Mouse (Mus musculus) myocyte (in vitro differentiated cells): ENCODE results near the gene Ptpn6. TPM values are rescaled to one million over a fixed set of nuclear protein-coding genes. Genes with fewer than 3 reads are reported as not detected.

ENCODE experiments used
- H3K27me3 ChIP-seq: one replicate; pipeline ENCODE4 v1.6.1; 2011; ENCODE audit not compliant: control insufficient read depth, insufficient read depth, insufficient read length
- H3K36me3 ChIP-seq: one replicate; pipeline ENCODE4 v1.6.1; 2011; ENCODE audit not compliant: control insufficient read depth, insufficient read depth
- H3K4me2 ChIP-seq: one replicate; pipeline ENCODE4 v1.6.1; 2011; ENCODE audit warnings: low read depth, control low read depth
- H3K4me3 ChIP-seq: one replicate; pipeline ENCODE4 v1.5.1; 2011; ENCODE audit warnings: mild to moderate bottlenecking, control low read depth, moderate library complexity
- H3K79me2 ChIP-seq: one replicate; pipeline ENCODE4 v1.6.1; 2011; ENCODE audit not compliant: control insufficient read depth, insufficient read depth
- H3ac ChIP-seq: one replicate; pipeline ENCODE4 v1.6.1; 2011; ENCODE audit not compliant: control insufficient read depth, insufficient read length
- CEBPB ChIP-seq: IDR thresholded peaks from 2 replicates; pipeline ENCODE4 v1.6.1; 2011; ENCODE audit warnings: mild to moderate bottlenecking, moderate library complexity; ENCODE audit not compliant: poor library complexity, insufficient read depth, severe bottlenecking
- E2F4 ChIP-seq: IDR thresholded peaks from one replicate; pipeline ENCODE4 v1.6.1; 2011; ENCODE audit warnings: mild to moderate bottlenecking, control low read depth, moderate library complexity; ENCODE audit not compliant: insufficient read depth
- MAX ChIP-seq: IDR thresholded peaks from one replicate; pipeline ENCODE4 v1.6.1; 2011; ENCODE audit warnings: low read depth, mild to moderate bottlenecking, control low read depth
- MYOD1 ChIP-seq, 3 experiments: IDR thresholded peaks; one replicate each; pipeline ENCODE4 v1.6.1; 2011; ENCODE audit warnings: control low read depth in 2 of 3, low read depth in 2 of 3, mild to moderate bottlenecking in 2 of 3, moderate library complexity in 1 of 3; ENCODE audit not compliant: insufficient read length in 2 of 3, control insufficient read depth in 1 of 3
- MYOG ChIP-seq, 3 experiments: IDR thresholded peaks; one replicate each; pipeline ENCODE4 v1.6.1; 2011; ENCODE audit warnings: control low read depth in 2 of 3, low read depth in 2 of 3, mild to moderate bottlenecking in 2 of 3; ENCODE audit not compliant: insufficient read length in 2 of 3, control insufficient read depth in 1 of 3, insufficient read depth in 1 of 3
- POLR2A ChIP-seq: IDR thresholded peaks from one replicate; pipeline ENCODE4 v1.6.1; 2011; ENCODE audit warnings: low read depth, mild to moderate bottlenecking, control low read depth, moderate library complexity; ENCODE audit not compliant: insufficient read length
- POLR2AphosphoS2 ChIP-seq: IDR thresholded peaks from one replicate; pipeline ENCODE4 v1.6.1; 2011; ENCODE audit warnings: low read depth, control low read depth; ENCODE audit not compliant: insufficient read length
- REST ChIP-seq: IDR thresholded peaks from one replicate; pipeline ENCODE4 v1.6.1; 2011; ENCODE audit warnings: mild to moderate bottlenecking, control low read depth, moderate library complexity; ENCODE audit not compliant: insufficient read depth, insufficient read length
- SRF ChIP-seq: IDR thresholded peaks from one replicate; pipeline ENCODE4 v1.6.1; 2011; ENCODE audit warnings: low read depth; ENCODE audit not compliant: control insufficient read depth, insufficient read length
- TCF12 ChIP-seq: IDR thresholded peaks from one replicate; pipeline ENCODE4 v1.6.1; 2011; ENCODE audit warnings: mild to moderate bottlenecking, control low read depth; ENCODE audit not compliant: poor library complexity, insufficient read depth, severe bottlenecking
- TCF3 ChIP-seq: IDR thresholded peaks from one replicate; pipeline ENCODE4 v1.6.1; 2011; ENCODE audit warnings: low read depth, control low read depth; ENCODE audit not compliant: insufficient read length
- USF1 ChIP-seq: IDR thresholded peaks from one replicate; pipeline ENCODE4 v1.6.1; 2011; ENCODE audit warnings: low read depth, mild to moderate bottlenecking, control low read depth, moderate library complexity
- polyA plus RNA-seq: library from polyadenylated mRNA; unstranded; fragments of >200 nt; fragmentation: generic; extraction: Trizol; gene quantifications from one replicate; pipeline ENCODE4 v1.2.1, GENCODE M21; 2012; ENCODE audit warnings: missing spikeins

Gene Ptpn6
- polyA plus RNA-seq, 1 experiment, result 3.1 TPM

DNA sequence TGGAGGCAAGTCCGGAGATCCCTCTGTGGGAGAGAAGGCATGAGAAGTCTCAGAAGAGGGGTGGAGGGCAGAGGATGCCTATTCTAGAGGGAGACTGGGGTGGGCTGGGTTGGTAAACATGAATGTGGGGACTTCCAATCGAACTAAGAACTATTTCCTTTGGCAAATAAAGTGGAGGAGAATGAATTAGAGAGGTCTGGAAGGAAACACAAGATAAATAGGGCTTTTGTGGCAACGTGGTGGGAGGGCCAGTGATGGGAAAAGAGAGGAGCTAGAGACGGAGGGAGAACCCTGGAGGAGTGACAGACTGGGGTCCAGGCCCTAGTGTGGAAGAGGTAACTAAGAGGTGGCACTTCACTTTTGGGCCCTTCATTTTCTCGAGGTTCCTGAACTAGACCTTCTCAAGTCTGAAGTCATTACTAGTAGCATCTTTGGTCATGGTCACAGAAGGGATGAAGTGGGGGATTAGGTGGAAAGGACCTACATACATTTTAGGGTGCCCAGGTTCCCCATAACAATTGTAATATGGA is 18.9 kb upstream of the Ptpn6 start:
- Histone ChIP-seq H3K27me3 (no peaks in the 10 kb centered on the region), H3K4me3 (peak overlapping the region; percentile 36), H3K4me2 (peak overlapping the region; percentile 87), H3ac (peak overlapping the region; percentile 95), H3K79me2 (peaks cover 35% of the 10 kb centered on the region), H3K36me3 (peaks cover 1% of the 10 kb centered on the region)
- TF ChIP-seq USF1 (no peak), CEBPB (no peak), E2F4 (no peak), TCF3 (no peak), MYOD1 (IDR thresholded peaks at IDR 0.05; ENCODE audit: control insufficient read depth in 1 of 3, insufficient read length in 2 of 3, low read depth in 2 of 3) (no peak), SRF (no peak), MAX (no peak), TCF12 (no peak), REST (no peak), MYOG (IDR thresholded peaks at IDR 0.05; ENCODE audit: control insufficient read depth in 1 of 3, insufficient read depth in 1 of 3, insufficient read length in 2 of 3, low read depth in 2 of 3) (no peak), POLR2A (no peak), POLR2AphosphoS2 (no peak)

DNA sequence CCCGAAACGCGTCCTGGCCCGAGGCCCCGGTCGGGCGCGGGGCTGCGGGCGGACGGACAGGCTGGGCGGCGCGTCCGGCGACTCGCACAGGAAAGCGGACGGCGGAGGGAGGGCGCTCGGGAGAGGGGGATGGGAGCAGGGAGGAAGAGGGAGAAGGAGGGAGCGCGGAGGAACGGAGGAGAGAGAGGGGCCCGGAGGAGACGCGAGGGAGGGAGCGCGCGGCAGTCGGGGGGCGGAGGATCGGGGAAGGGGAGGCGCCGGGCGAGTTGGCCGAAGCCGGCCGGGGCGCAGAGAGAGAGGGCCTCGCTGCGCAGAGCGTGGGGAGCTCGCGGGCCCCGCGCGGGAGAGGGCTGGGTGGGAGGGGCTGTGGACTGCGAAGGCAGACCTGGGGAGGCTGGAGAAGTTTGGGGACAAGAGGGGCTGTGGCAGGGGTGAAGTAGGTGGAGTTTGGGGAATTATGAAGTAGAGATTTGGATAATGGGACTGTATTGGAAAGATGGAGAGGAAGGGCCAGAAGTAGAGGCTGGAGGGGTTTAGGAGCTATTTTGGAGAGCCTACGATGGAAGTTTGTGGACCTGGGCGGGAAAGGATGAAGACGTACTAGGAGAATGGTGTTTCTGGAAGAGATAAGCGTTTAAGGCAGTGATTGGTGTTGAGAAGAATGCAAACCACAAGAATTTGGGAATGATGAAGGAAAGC is 18.3 kb upstream of the Ptpn6 start:
- no peaks in the 10 kb centered on the region for H3K27me3 ChIP-seq
- H3K4me2 ChIP-seq, result peak overlapping the region; percentile 87
- peaks cover 42% of the 10 kb centered on the region for H3K79me2 ChIP-seq
- H3K36me3 ChIP-seq, result peaks cover 6% of the 10 kb centered on the region
- TF ChIP-seq POLR2A, result peak; percentile 62
- TF ChIP-seq TCF12, result no peak
- peak; percentile 52 for TF ChIP-seq POLR2AphosphoS2
- TF ChIP-seq REST, result no peak
- H3ac ChIP-seq, result peak overlapping the region; percentile 95
- peak overlapping the region; percentile 36 for H3K4me3 ChIP-seq

DNA sequence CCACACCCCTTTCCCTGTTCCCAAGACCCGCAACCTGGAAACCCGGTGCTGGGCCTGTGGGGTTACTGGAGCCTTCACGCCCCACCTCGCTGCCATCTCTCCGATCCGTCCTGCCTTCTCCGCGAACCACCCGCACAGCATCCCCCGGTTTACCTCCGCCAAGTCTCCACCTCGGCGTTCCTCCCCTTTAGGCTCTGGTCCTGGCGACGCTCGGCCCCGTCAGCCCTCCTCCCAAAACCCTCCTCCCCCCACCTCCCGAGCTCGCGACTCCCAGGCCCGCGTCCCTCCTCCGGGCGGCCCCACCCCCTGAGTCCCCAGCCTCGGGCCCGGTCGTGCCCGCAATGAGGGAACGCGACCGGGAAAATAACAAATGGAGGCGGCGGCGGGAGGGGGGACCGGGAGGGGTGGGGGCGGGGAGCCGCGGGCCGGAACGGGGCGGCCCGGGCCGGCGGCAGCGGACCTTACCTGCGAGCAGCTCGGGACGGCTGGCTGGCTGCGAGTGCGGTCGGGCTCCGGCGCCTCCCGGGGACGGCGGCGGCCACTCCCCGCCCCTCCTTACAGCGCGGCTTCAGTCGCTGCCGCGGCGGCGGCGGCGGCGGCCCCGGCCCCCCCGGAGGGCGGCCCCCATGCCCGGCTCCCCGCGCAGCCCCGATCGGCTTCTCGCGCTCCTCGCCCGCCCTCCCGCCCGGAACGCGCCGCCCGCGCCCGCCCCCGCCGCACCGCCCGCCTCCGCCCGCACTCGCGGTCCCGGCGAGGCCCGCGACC is 17.5 kb upstream of the Ptpn6 start, which contains the start of the genes Gm45234 and Atn1:
Gene Gm45234, minus strand, starts transcription at position 191 of the 765 bp plus-strand sequence.
Gene Atn1, minus strand, starts transcription at position 694 of the 765 bp plus-strand sequence.
- no peaks in the 10 kb centered on the region for H3K27me3 ChIP-seq
- peaks cover 49% of the 10 kb centered on the region for H3K79me2 ChIP-seq
- H3ac ChIP-seq, result peak within 1 kb of the TSS; percentile 95
- peaks cover 6% of the 10 kb centered on the region for H3K36me3 ChIP-seq
- peak within 1 kb of the TSS; percentile 36 for H3K4me3 ChIP-seq
- H3K4me2 ChIP-seq, result peak within 1 kb of the TSS; percentile 87
- TF ChIP-seq POLR2A, result peak; percentile 51
- TF ChIP-seq POLR2AphosphoS2, result peak; percentile 14
- TF ChIP-seq TCF3, result no peak

DNA sequence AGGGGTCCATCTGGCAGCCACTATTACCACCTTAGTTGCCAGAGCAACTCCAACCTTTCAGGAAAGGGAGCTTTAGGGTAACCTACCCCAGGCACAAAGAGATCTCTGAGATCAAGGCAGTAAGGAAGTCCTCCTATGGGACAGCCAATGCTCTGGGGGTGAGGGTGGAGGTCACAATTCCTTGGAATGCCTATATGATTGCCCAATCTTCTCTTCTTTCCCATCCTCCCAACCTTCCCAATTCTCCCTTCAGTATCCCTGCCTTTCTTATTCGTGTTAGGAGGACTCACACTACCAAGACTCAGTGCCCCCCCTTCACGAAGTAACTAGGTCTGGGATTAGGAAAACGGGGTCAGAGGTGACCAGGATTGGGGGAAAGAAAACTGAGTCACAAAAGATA is 16.8 kb upstream of the Ptpn6 start:
- Histone ChIP-seq H3K27me3 (no peaks in the 10 kb centered on the region), H3K4me3 (peak overlapping the region; percentile 36)

DNA sequence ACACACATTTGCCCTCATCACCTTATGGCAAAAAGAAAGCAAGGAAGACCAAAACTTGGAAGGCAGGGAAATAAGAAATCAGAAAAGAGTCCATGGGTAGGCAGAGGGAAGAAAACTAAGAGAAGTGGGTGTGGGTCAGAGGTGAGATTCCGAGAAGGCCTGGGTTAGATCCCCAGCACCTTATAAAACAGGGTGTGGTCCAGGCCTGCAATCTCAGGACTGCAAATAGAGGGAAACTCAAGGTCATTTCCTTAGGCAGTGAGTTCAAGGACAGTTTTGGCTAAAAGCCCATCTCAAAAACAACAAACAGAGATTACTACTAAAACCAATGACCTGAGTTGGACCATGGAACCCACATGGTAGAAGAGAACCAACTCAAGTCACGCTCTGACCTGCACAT is 15.3 kb upstream of the Ptpn6 start:
- peaks cover 6% of the 10 kb centered on the region for H3K36me3 ChIP-seq
- no peak overlapping the region for H3K4me3 ChIP-seq
- TF ChIP-seq CEBPB (no peak), MYOG (IDR thresholded peaks at IDR 0.05; ENCODE audit: control insufficient read depth in 1 of 3, insufficient read depth in 1 of 3, insufficient read length in 2 of 3, low read depth in 2 of 3) (no peak), POLR2AphosphoS2 (no peak), E2F4 (no peak)
- no peak overlapping the region for H3ac ChIP-seq
- H3K79me2 ChIP-seq, result peaks cover 63% of the 10 kb centered on the region
- H3K27me3 ChIP-seq, result no peaks in the 10 kb centered on the region
- H3K4me2 ChIP-seq, result peak overlapping the region; percentile 72

More for the DNA sequence above, 16.8 kb upstream of the Ptpn6 start:
- Histone ChIP-seq H3ac (peak overlapping the region; percentile 95), H3K4me2 (peak overlapping the region; percentile 72), H3K79me2 (peaks cover 56% of the 10 kb centered on the region), H3K36me3 (peaks cover 6% of the 10 kb centered on the region)
- no peak for TF ChIP-seq MYOG (IDR thresholded peaks at IDR 0.05; ENCODE audit: control insufficient read depth in 1 of 3, insufficient read depth in 1 of 3, insufficient read length in 2 of 3, low read depth in 2 of 3)
- TF ChIP-seq CEBPB, result peak; percentile 50; the same call in 1 of the 2 replicates
- TF ChIP-seq SRF, result no peak
